Mouse (Mus musculus) c-Kit-negative CD71-positive TER-119-positive erythroid progenitor cells, embryonic 14.5 days (primary cell): Measurements from ENCODE around the gene St3gal4.

Source experiments
- DNase-seq: peaks from one replicate; pipeline ENCODE4 v3.0.0-alpha.2; 2013; ENCODE audit warnings: low read depth, low spot score

Gene St3gal4

GRCm38 (mm10) chr9:35105884-35106880 lies 12.9 kb downstream of the St3gal4 start:
- peak; percentile 51 for DNase-seq

GRCm38 (mm10) chr9:35105438-35105837 lies 13.6 kb downstream of the St3gal4 start:
- no peak for DNase-seq

- DNase-seq, result no peak
These were observed 14.4 kb downstream of the St3gal4 start for GRCm38 (mm10) chr9:35104711-35105110.

GRCm38 (mm10) chr9:35098762-35099161 lies 20.3 kb downstream of the St3gal4 start:
- no peak for DNase-seq

DNA sequence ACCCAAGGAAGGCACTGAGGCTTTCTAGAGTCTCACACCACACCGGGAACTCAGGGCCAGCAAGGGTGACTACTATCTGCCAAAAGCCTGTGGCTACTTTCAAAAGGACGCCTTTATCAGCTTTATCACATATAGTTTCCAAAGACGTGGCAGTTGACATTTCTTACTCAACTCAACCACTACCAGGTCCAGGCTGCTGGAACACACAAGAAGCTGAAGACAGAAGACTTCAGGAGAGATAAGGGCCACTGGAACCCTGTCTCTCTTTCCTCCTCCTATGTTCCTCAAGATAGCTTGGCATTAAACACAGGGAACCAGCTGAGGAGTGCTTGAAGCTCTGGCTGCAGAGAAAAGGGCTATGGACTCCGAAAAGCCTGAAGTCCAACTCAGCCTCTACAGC lies 21.2 kb downstream of the St3gal4 start:
- no peak for DNase-seq

DNA sequence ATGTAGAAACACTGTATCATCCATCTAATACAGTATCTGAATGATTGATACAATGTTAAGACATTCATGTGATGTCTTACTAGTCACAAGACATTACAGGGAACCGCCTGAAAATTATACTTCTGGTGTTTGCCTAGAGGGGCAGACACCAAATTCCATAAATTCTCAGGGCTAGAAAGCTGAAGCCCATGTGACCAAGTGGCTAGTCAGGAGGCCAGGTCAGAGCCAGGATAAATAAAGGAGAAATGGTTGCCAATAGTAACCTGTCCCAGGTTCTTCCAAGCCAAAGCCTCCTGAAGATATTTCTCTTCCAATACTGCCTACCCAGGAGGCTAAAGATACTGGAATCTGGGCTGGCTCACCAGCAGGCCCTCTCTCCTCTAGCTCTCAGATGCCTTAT lies 23.3 kb downstream of the St3gal4 start:
- DNase-seq, result no peak

DNA sequence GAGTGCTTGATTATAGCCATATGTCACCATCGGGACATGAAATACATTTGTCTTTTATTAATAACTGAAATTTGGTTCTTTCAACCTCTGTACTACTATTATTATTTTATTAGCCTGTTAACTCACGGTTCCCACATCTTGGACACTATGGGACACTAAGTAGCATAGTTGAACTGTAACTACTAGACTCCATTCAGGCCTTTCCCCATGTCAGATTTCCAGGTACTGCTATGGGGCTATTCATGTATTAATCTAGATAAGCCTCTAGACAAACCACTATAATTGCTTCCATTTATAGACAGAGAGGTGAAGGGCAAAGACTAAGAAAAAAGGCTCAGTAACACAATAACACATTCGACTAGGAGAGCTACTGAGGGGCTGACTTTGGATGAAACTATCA lies 25.7 kb downstream of the St3gal4 start:
- no peak for DNase-seq

DNA sequence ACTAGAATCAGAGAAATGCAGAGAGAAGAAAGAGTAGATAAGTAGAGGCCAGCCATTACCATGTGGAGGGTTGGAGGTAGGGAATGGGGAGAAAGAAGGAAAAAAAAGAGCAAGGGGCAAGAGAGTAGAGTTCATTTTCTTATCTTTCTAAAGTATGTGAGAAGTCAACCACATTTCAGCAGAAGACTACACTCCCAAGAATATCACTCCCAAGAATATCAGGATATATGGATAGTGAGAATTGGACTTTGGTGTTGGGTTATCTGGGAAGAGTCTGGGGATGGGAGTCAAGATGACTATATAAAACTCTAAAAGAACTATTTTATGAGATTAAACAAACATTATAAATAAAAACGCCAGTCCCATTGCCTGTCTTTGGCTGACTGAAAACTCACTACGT lies 26.2 kb downstream of the St3gal4 start:
- DNase-seq, result no peak

- DNase-seq, result no peak
These were observed 57.6 kb downstream of the St3gal4 start for GRCm38 (mm10) chr9:35061446-35061845.

DNA sequence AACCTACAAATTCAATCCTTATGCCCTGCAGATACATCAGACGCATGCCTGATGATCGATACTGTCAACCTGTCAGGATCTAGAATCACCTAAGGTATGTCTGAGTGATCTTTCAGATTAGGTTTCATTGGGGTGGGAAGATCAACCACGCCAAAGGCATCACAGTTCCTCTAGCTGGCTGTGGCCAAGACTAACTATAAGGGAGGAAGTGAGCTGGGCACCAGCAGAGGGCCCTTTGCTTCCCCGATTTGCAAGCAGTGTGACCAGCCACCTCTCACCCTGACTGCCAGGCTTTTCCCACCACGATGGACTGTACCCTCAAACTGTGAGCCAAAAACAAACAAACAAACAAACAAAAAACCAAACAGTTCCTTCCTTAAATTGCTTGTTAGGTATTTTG lies 59.2 kb downstream of the St3gal4 start:
- DNase-seq, result no peak

DNA sequence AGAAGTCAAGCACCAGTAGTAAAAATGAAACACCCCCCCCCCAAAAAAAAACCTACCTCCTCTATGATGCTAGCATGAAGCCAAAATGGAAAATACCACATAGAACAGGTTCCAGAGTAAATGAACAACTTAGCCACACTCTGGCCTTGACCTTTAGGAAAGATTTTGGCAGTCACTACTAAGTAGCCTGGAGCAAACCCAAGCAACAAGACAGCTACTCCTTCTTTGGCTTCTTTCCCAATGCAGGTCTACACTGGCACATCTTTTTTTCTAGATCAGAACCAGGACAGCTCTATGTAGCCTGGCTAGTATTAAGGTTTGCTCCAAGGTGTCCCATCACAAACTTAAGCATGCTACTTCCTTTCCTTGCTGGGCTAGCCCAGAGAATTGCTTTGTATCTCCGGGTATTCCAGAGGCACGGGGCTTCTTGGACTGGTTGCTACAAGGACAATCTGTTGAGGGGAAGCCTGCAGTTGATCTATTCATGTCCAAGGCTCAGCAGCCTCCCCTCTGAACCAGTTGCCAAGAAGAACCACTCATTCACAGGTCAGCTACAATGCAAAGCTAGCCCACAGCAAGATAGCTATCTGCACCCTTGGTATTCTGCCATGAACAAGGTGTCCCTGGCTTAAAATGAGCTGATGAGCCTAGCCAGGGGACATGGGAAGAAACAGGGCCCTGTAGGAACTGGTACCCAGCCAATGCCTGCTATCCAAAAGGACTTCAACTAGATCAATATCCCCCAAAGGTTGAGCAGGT lies 60.3 kb downstream of the St3gal4 start:
- DNase-seq, result no peak

DNA sequence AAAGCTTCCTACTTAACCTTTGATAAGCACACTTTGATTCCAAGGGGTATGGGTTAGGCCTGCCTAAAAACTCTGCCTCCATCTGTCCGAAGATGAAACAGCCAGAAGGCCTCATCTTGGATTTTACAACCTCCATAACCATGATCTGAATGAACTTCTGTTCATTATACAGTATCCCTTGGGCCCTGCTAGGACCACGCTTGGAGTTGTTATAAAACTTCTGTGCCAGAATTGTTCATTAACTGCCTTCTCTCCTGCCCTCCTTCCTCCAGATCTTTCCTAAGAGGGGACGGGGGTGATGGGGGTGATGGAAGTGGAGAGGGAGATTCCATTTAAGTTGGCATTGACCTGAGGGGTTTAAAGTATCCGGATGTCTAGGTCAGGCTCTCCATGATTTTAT lies 60.9 kb downstream of the St3gal4 start:
- no peak for DNase-seq

DNA sequence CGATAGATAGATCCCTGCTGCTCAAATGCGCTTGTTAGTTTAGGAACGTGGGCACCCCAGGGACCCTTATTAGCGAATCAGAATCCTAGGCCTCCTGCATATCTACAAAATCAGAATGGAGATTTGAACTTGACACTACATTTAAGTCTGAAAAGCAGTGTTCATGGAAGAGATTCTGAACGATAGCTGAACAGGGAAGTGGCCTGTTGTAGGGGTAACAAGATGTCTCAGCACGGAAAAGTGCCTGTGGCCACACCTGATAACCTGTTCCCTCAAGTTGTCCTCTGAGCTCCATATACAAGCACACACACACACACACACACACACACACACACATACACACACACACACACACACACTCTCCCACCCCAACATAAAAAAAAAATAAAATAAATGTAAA lies 61.4 kb downstream of the St3gal4 start:
- DNase-seq, result no peak

- DNase-seq, result no peak
These were observed 62.5 kb downstream of the St3gal4 start for GRCm38 (mm10) chr9:35056611-35057010.

- DNase-seq, result no peak
These were observed 63.3 kb downstream of the St3gal4 start for GRCm38 (mm10) chr9:35055528-35056330.

- DNase-seq, result no peak
These were observed 65.4 kb downstream of the St3gal4 start for GRCm38 (mm10) chr9:35053669-35054068.

GRCm38 (mm10) chr9:35053081-35053480 lies 66.0 kb downstream of the St3gal4 start:
- no peak for DNase-seq

GRCm38 (mm10) chr9:35052671-35053070 lies 66.4 kb downstream of the St3gal4 start:
- no peak for DNase-seq

DNA sequence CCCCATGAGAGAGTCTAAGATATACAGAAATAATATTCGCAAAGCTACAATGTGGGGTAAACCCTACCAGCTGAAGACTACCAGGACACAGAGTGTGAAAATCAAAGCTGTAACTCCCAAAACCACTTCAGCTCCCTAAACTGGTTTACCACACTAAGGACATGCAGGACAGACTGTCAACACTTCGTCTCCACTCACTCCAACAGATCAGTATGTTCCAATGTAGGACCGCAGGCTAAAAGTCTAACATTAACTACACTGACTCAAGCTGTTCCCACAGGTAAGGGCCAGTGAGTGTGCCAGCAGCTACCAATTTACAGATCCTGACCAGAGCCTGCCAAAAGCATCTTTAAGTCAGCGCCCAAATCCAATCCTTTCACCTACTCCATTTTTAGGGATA lies 67.4 kb downstream of the St3gal4 start:
- DNase-seq, result no peak

GRCm38 (mm10) chr9:35050701-35051454 lies 68.2 kb downstream of the St3gal4 start:
- no peak for DNase-seq

DNA sequence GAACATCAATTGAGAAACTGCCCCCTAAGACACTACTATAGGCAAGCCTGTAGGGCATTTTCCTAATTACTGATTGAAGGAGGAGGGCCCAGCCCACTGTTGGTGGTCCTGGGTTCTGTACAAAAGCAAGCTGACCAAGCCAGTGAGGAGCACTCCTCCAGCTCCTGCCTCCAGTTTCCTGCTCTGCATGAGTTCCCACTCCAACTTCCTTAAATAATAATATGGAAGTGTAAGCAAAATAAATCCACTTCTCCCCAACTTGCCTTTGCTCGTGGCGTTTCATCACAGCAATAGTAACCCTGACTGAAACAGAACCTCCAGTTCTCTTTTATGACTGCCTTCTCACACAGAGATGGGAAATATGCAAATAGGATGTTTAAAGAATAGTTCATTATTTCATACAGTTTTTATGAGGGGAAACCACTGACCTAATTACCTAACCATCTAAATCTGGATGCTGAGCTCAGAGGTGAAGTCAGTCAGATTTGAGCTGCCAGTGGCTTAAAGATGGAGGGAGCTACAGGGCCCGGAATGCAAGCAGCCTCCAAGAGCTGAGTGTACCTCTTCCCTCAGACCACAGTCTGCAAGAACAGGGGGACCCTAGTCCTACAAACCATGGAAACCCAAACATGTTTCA lies 69.1 kb downstream of the St3gal4 start:
- DNase-seq, result no peak
